Mouse (Mus musculus) hindbrain, postnatal 0 days (tissue): Measurements from ENCODE around the gene Thbs3. TPM values are rescaled to one million over a fixed set of nuclear protein-coding genes. Genes with fewer than 3 reads are reported as not detected.

ENCODE experiments used
- ATAC-seq: fragments of 200-750 bp; cut with Nextera tagmentation; 2 replicates; pipeline ENCODE4 v1.8.0; 2017; ENCODE audit warnings: mild to moderate bottlenecking, moderate TSS enrichment, moderate library complexity
- DNase-seq: peaks from one replicate; pipeline ENCODE4 v3.0.0-alpha.2; 2015; ENCODE audit warnings: low spot score
- H3K27ac ChIP-seq: fragments of 300-500 bp; sonication (generic); 2 replicates; pipeline ENCODE4 v1.5.1; 2014; ENCODE audit warnings: mild to moderate bottlenecking
- H3K27me3 ChIP-seq: fragments of 300-500 bp; sonication (generic); 2 replicates; pipeline ENCODE4 v1.6.1; 2014; ENCODE audit warnings: low read length, mixed read lengths; ENCODE audit not compliant: insufficient read depth
- H3K36me3 ChIP-seq: fragments of 300-500 bp; sonication (generic); 2 replicates; pipeline ENCODE4 v1.6.1; 2014; ENCODE audit warnings: low read length, mixed read lengths; ENCODE audit not compliant: insufficient read depth
- H3K4me1 ChIP-seq: fragments of 300-500 bp; sonication (generic); 2 replicates; pipeline ENCODE4 v1.6.1; 2014; ENCODE audit warnings: antibody characterized with exemption, low read length, mixed read lengths; ENCODE audit not compliant: insufficient read depth
- H3K4me2 ChIP-seq: fragments of 300-500 bp; sonication (generic); 2 replicates; pipeline ENCODE4 v1.6.1; 2014; ENCODE audit warnings: low read depth, mild to moderate bottlenecking, low read length, moderate library complexity, mixed read lengths
- H3K4me3 ChIP-seq: fragments of 300-500 bp; sonication (generic); 2 replicates; pipeline ENCODE4 v1.5.1; 2014; ENCODE audit warnings: low read length
- H3K9ac ChIP-seq: fragments of 300-500 bp; sonication (generic); replicated peaks from 2 replicates; pipeline ENCODE4 v1.6.1; 2014; ENCODE audit warnings: mild to moderate bottlenecking, low read length, moderate library complexity, mixed read lengths
- H3K9me3 ChIP-seq: fragments of 300-500 bp; sonication (generic); 2 replicates; pipeline ENCODE4 v1.6.1; 2016; ENCODE audit warnings: low read length, mixed read lengths
- CTCF ChIP-seq: IDR thresholded peaks from 2 replicates; pipeline ENCODE4 v1.5.1; 2016; ENCODE audit warnings: antibody characterized with exemption, control low read depth, low read depth
- WGBS: fragments of 180-500 bp; shearing (Covaris S2); extraction: QIAGEN DNeasy Blood & Tissue Kit; methylation state at CpG from one replicate; pipeline ENCODE4 v1.1.7; 2014; 5-methylcytosine and 5-hydroxymethylcytosine counted together
- polyA plus RNA-seq: library from polyadenylated mRNA; unstranded; fragments of >200 nt; fragmentation: Nextera tagmentation; extraction: Ambion mirVana; gene quantifications from 2 replicates; pipeline ENCODE4 v1.2.1, GENCODE M21; 2015
- total RNA-seq: library from RNA; depleted of rRNA; stranded (reverse); fragments of >200 nt; gene quantifications from 2 replicates; pipeline ENCODE4 v1.2.3, GENCODE M21; 2014

The Thbs3 gene
- total and polyA plus RNA-seq, 2 experiments from 2014 or later, result 37.2 to 37.9 TPM

- DNase-seq, result no peak
- Histone ChIP-seq H3K4me3 (peak within 1 kb of the TSS; percentile 40), H3K27ac (peak within 1 kb of the TSS; percentile 78), H3K9ac (peak within 1 kb of the TSS; percentile 45), H3K4me2 (peak within 1 kb of the TSS; percentile 68), H3K36me3 (no peaks in the 10 kb centered on the region), H3K27me3 (no peaks in the 10 kb centered on the region), H3K9me3 (no peaks in the 10 kb centered on the region), H3K4me1 (peaks cover 12% of the 10 kb centered on the region; the same call in 1 of the 2 replicates)
- no peak for ATAC-seq
- WGBS, result 7% methylated on average over 21 of the region's 21 CpGs
- no peak for TF ChIP-seq CTCF
These were observed 11.9 kb downstream of the Thbs3 start, which contains the start of gene Mtx1 for GRCm38 (mm10) chr3:89226900-89227299. Mtx1 (minus strand) TSS chr3:89227088.

- ATAC-seq (peak; percentile 81), DNase-seq (peak; percentile 95)
- H3K4me2 ChIP-seq, result peak overlapping the region; percentile 68
- no peaks in the 10 kb centered on the region for H3K9me3 ChIP-seq
- H3K4me1 ChIP-seq, result peaks cover 12% of the 10 kb centered on the region; the same call in 1 of the 2 replicates
- peak overlapping the region; percentile 40 for H3K4me3 ChIP-seq
- TF ChIP-seq CTCF, result no peak
- H3K9ac ChIP-seq, result peak overlapping the region; percentile 45
- WGBS, result 8% methylated on average over 41 of the region's 41 CpGs
- H3K27me3 ChIP-seq, result no peaks in the 10 kb centered on the region
- H3K36me3 ChIP-seq, result no peaks in the 10 kb centered on the region
- peak overlapping the region; percentile 78 for H3K27ac ChIP-seq
These were observed 12.6 kb downstream of the Thbs3 start for GRCm38 (mm10) chr3:89227307-89228179.

- Histone ChIP-seq H3K9ac (peak overlapping the region; percentile 45), H3K27ac (peak overlapping the region; percentile 78; the same call in 1 of the 2 replicates), H3K4me1 (peaks cover 12% of the 10 kb centered on the region; the same call in 1 of the 2 replicates)
These were observed 13.2 kb downstream of the Thbs3 start for GRCm38 (mm10) chr3:89228180-89228549.

GRCm38 (mm10) chr3:89228836-89229235 lies 13.9 kb downstream of the Thbs3 start, which contains the start of gene Muc1:
Muc1 (plus strand) TSS chr3:89229057.
- peaks cover 12% of the 10 kb centered on the region; the same call in 1 of the 2 replicates for H3K4me1 ChIP-seq

More at GRCm38 (mm10) chr3:89228180-89228549, 13.2 kb downstream of the Thbs3 start:
- Histone ChIP-seq H3K36me3 (no peaks in the 10 kb centered on the region), H3K9me3 (no peaks in the 10 kb centered on the region), H3K27me3 (no peaks in the 10 kb centered on the region), H3K4me2 (peak overlapping the region; percentile 68), H3K4me3 (peak overlapping the region; percentile 40)
- WGBS, result 1% methylated on average over 19 of the region's 20 CpGs
- peak; percentile 39; the same call in 1 of the 2 replicates for ATAC-seq
- peak; percentile 91 for DNase-seq
- TF ChIP-seq CTCF, result peak; percentile 94

GRCm38 (mm10) chr3:89229276-89229675 lies 14.3 kb downstream of the Thbs3 start:
- H3K27ac ChIP-seq, result no peak overlapping the region
- no peak for TF ChIP-seq CTCF
- H3K9me3 ChIP-seq, result no peaks in the 10 kb centered on the region
- 57% methylated on average over 4 of the region's 4 CpGs for WGBS
- H3K27me3 ChIP-seq, result no peaks in the 10 kb centered on the region
- no peak overlapping the region for H3K4me2 ChIP-seq
- no peak for ATAC-seq
- H3K36me3 ChIP-seq, result no peaks in the 10 kb centered on the region; the same call in 1 of the 2 replicates
- H3K4me1 ChIP-seq, result peaks cover 12% of the 10 kb centered on the region; the same call in 1 of the 2 replicates
- H3K9ac ChIP-seq, result 0 out of 2 replicates have a peak overlapping the region, but pooled peaks have one; percentile 17
- H3K4me3 ChIP-seq, result no peak overlapping the region
- no peak for DNase-seq

More at GRCm38 (mm10) chr3:89228836-89229235, 13.9 kb downstream of the Thbs3 start, which contains the start of gene Muc1:
- no peak for TF ChIP-seq CTCF
- 36% methylated on average over 10 of the region's 10 CpGs for WGBS
- H3K4me3 ChIP-seq, result peak within 1 kb of the TSS; percentile 40
- no peak for DNase-seq
- peak within 1 kb of the TSS; percentile 78 for H3K27ac ChIP-seq
- ATAC-seq, result no peak
- H3K27me3 ChIP-seq, result no peaks in the 10 kb centered on the region
- H3K36me3 ChIP-seq, result no peaks in the 10 kb centered on the region
- H3K9me3 ChIP-seq, result no peaks in the 10 kb centered on the region
- peak within 1 kb of the TSS; percentile 45 for H3K9ac ChIP-seq
- peak within 1 kb of the TSS; percentile 68 for H3K4me2 ChIP-seq

GRCm38 (mm10) chr3:89230561-89230960 lies 15.6 kb downstream of the Thbs3 start:
- Histone ChIP-seq H3K27ac (no peak overlapping the region), H3K9me3 (no peaks in the 10 kb centered on the region), H3K36me3 (peaks cover 10% of the 10 kb centered on the region), H3K9ac (no peak overlapping the region), H3K4me3 (no peak overlapping the region), H3K4me2 (no peak overlapping the region), H3K27me3 (no peaks in the 10 kb centered on the region), H3K4me1 (peaks cover 2% of the 10 kb centered on the region; the same call in 1 of the 2 replicates)
- ATAC-seq (no peak), DNase-seq (no peak)
- no peak for TF ChIP-seq CTCF
- WGBS, result 96% methylated on average over 2 of the region's 2 CpGs
